Mouse (Mus musculus) cerebellum, adult 11-12 months (tissue): ENCODE results near the gene Rnf227.
A peak's percentile ranks its signal among the peaks of the same experiment; 100 is the strongest.
"Not testable (repeated sequence)": the region's sequence is repeated elsewhere in the genome, so short reads cannot be mapped to it uniquely, and the experiment has no call there.

Source experiments
- DNase-seq: peaks from one replicate; pipeline ENCODE4 v3.0.0; 2022

The Rnf227 gene

GRCm38 (mm10) chr11:69340161-69341131 is at the start of gene Rnf227:
Rnf227 (plus strand) TSS chr11:69340461.
- DNase-seq = peak; percentile 77

- no peak for DNase-seq
Observed at GRCm38 (mm10) chr11:69291111-69291510, 49.1 kb upstream of the Rnf227 start.

GRCm38 (mm10) chr11:69295286-69295685 is 45.0 kb upstream of the Rnf227 start:
- no peak for DNase-seq

GRCm38 (mm10) chr11:69297799-69298198 is 42.5 kb upstream of the Rnf227 start:
- DNase-seq = no peak

- no peak for DNase-seq
Observed at GRCm38 (mm10) chr11:69298231-69298630, 42.0 kb upstream of the Rnf227 start.

GRCm38 (mm10) chr11:69302817-69303216 is 37.4 kb upstream of the Rnf227 start:
- no peak for DNase-seq

- no peak for DNase-seq
Observed at GRCm38 (mm10) chr11:69305291-69305690, 35.0 kb upstream of the Rnf227 start.

GRCm38 (mm10) chr11:69306039-69306438 is 34.2 kb upstream of the Rnf227 start:
- no peak for DNase-seq

GRCm38 (mm10) chr11:69311266-69311665 is 29.0 kb upstream of the Rnf227 start:
- no peak for DNase-seq

GRCm38 (mm10) chr11:69316361-69316760 is 23.9 kb upstream of the Rnf227 start:
- no peak for DNase-seq

- not testable (repeated sequence) for DNase-seq
Observed at GRCm38 (mm10) chr11:69318000-69318399, 22.3 kb upstream of the Rnf227 start.

GRCm38 (mm10) chr11:69321580-69321979 is 18.7 kb upstream of the Rnf227 start:
- DNase-seq = no peak

- DNase-seq = no peak
Observed at GRCm38 (mm10) chr11:69322010-69322409, 18.3 kb upstream of the Rnf227 start.

GRCm38 (mm10) chr11:69322693-69323471 is 17.4 kb upstream of the Rnf227 start:
- DNase-seq = no peak

GRCm38 (mm10) chr11:69323667-69324111 is 16.6 kb upstream of the Rnf227 start, which contains the start of the genes Cntrob and Trappc1:
Cntrob (minus strand) TSS chr11:69323775.
Trappc1 (plus strand) TSS chr11:69323980.
- DNase-seq = peak; percentile 100

- no peak for DNase-seq
Observed at GRCm38 (mm10) chr11:69324749-69325148, 15.5 kb upstream of the Rnf227 start.

- DNase-seq = peak; percentile 82
Observed at GRCm38 (mm10) chr11:69325628-69326407, 14.4 kb upstream of the Rnf227 start, which contains the start of gene Kcnab3. Kcnab3 (plus strand) TSS chr11:69326258.

- DNase-seq = peak; percentile 66
Observed at GRCm38 (mm10) chr11:69326408-69327156, 13.7 kb upstream of the Rnf227 start.

GRCm38 (mm10) chr11:69327157-69327442 is 13.2 kb upstream of the Rnf227 start:
- DNase-seq = no peak

- no peak for DNase-seq
Observed at GRCm38 (mm10) chr11:69327648-69328047, 12.6 kb upstream of the Rnf227 start.

GRCm38 (mm10) chr11:69328517-69328916 is 11.7 kb upstream of the Rnf227 start:
- DNase-seq = no peak

GRCm38 (mm10) chr11:69331152-69331551 is 9.1 kb upstream of the Rnf227 start:
- no peak for DNase-seq
